Mouse (Mus musculus) erythroid progenitor cell, adult 5-6 weeks (primary cell): ENCODE results near the gene Ccdc167. TPM values are rescaled to one million over a fixed set of nuclear protein-coding genes. Genes with fewer than 3 reads are reported as not detected.
A peak's percentile ranks its signal among the peaks of the same experiment; 100 is the strongest.

Experiments
- ATAC-seq: replicated peaks from 2 replicates; pipeline ENCODE4 v1.8.0; 2016; ENCODE audit warnings: moderate number of reproducible peaks, mild to moderate bottlenecking, moderate TSS enrichment, inconsistent platforms; ENCODE audit not compliant: poor library complexity, low FRiP score, severe bottlenecking
- total RNA-seq, 2 experiments: library from RNA; stranded (forward) in 1 of 2; stranded (reverse) in 1 of 2; fragments of 150-400 nt in 1 of 2; fragments of 186-747, 209-891 nt in 1 of 2; gene quantifications; 2 replicates each; pipeline versions ENCODE4 v1.2.3 to v1.2.4; 2015 to 2017; ENCODE audit warnings: low replicate concordance in 2 of 2

The Ccdc167 gene
- total RNA-seq, 2 experiments from 2014 or later, result 7.9 to 11.7 TPM

GRCm38 (mm10) chr17:29690257-29690656, 26.6 kb downstream of the Ccdc167 start:
- no peak for ATAC-seq

- ATAC-seq, result no peak
These were observed 28.2 kb downstream of the Ccdc167 start for GRCm38 (mm10) chr17:29688610-29689009.

GRCm38 (mm10) chr17:29687373-29687772, 29.5 kb downstream of the Ccdc167 start:
- ATAC-seq, result no peak

GRCm38 (mm10) chr17:29686771-29687170, 30.1 kb downstream of the Ccdc167 start:
- ATAC-seq, result peak; percentile 87

GRCm38 (mm10) chr17:29684275-29684674, 32.6 kb downstream of the Ccdc167 start:
- no peak for ATAC-seq

GRCm38 (mm10) chr17:29683127-29683526, 33.7 kb downstream of the Ccdc167 start:
- no peak for ATAC-seq

GRCm38 (mm10) chr17:29682261-29682660, 34.6 kb downstream of the Ccdc167 start:
- no peak for ATAC-seq

- ATAC-seq, result no peak
These were observed 35.2 kb downstream of the Ccdc167 start for GRCm38 (mm10) chr17:29681669-29682068.

- no peak for ATAC-seq
These were observed 35.9 kb downstream of the Ccdc167 start for GRCm38 (mm10) chr17:29680921-29681320.

- ATAC-seq, result no peak
These were observed 36.7 kb downstream of the Ccdc167 start for GRCm38 (mm10) chr17:29680174-29680573.

GRCm38 (mm10) chr17:29679038-29679767, 37.6 kb downstream of the Ccdc167 start:
- ATAC-seq, result no peak

- no peak for ATAC-seq
These were observed 38.3 kb downstream of the Ccdc167 start for GRCm38 (mm10) chr17:29678526-29678925.

- ATAC-seq, result no peak
These were observed 43.5 kb downstream of the Ccdc167 start for GRCm38 (mm10) chr17:29673325-29673724.

GRCm38 (mm10) chr17:29671021-29671420, 45.8 kb downstream of the Ccdc167 start:
- no peak for ATAC-seq

- ATAC-seq, result peak; percentile 88
These were observed 46.9 kb downstream of the Ccdc167 start for GRCm38 (mm10) chr17:29669936-29670335.

GRCm38 (mm10) chr17:29669030-29669429, 47.8 kb downstream of the Ccdc167 start:
- no peak for ATAC-seq

- ATAC-seq, result no peak
These were observed 48.5 kb downstream of the Ccdc167 start for GRCm38 (mm10) chr17:29668051-29668986.

- no peak for ATAC-seq
These were observed 54.7 kb downstream of the Ccdc167 start for GRCm38 (mm10) chr17:29662145-29662544.

GRCm38 (mm10) chr17:29660762-29661391, 56.0 kb downstream of the Ccdc167 start:
- ATAC-seq, result peak; percentile 11

GRCm38 (mm10) chr17:29660076-29660761, 56.6 kb downstream of the Ccdc167 start, which contains the start of gene Cmtr1:
Cmtr1 (plus strand) TSS chr17:29660595.
- peak; percentile 80 for ATAC-seq
